Mouse (Mus musculus) stomach, embryonic 16.5 days (tissue): ENCODE data around the gene Cpt1c. TPM values are rescaled to one million over a fixed set of nuclear protein-coding genes. Genes with fewer than 3 reads are reported as not detected.

ENCODE experiments used
- ATAC-seq: fragments of 200-750 bp; cut with Nextera tagmentation; 2 replicates; pipeline ENCODE4 v1.8.0; 2017; ENCODE audit warnings: moderate number of reproducible peaks, moderate TSS enrichment; ENCODE audit not compliant: insufficient read depth, low FRiP score
- H3K27ac ChIP-seq: fragments of 300-500 bp; sonication (generic); 2 replicates; pipeline ENCODE4 v1.5.1; 2014; ENCODE audit warnings: low read length
- H3K27me3 ChIP-seq: fragments of 300-500 bp; sonication (generic); 2 replicates; pipeline ENCODE4 v1.6.1; 2014; ENCODE audit warnings: low read length, control low read depth, mixed read lengths; ENCODE audit not compliant: control insufficient read depth, insufficient read depth
- H3K36me3 ChIP-seq: fragments of 300-500 bp; sonication (generic); 2 replicates; pipeline ENCODE4 v1.6.1; 2014; ENCODE audit warnings: low read length; ENCODE audit not compliant: control insufficient read depth, insufficient read depth
- H3K4me1 ChIP-seq: fragments of 300-500 bp; sonication (generic); 2 replicates; pipeline ENCODE4 v1.6.1; 2014; ENCODE audit warnings: low read length, control low read depth, mixed read lengths; ENCODE audit not compliant: control insufficient read depth, insufficient read depth
- H3K4me2 ChIP-seq: fragments of 300-500 bp; sonication (generic); 2 replicates; pipeline ENCODE4 v1.6.1; 2014; ENCODE audit warnings: low read depth, low read length, mixed read lengths
- H3K4me3 ChIP-seq: fragments of 300-500 bp; sonication (generic); replicated peaks from 2 replicates; pipeline ENCODE4 v1.5.1; 2014; ENCODE audit warnings: mild to moderate bottlenecking, low read length
- H3K9ac ChIP-seq: fragments of 300-500 bp; sonication (generic); 2 replicates; pipeline ENCODE4 v1.6.1; 2014; ENCODE audit warnings: low read length
- H3K9me3 ChIP-seq: fragments of 300-500 bp; sonication (generic); replicated peaks from 2 replicates; pipeline ENCODE4 v1.6.1; 2016; ENCODE audit warnings: low read length, control low read depth; ENCODE audit not compliant: control insufficient read depth
- WGBS: fragments of 180-500 bp; shearing (Covaris S2); extraction: QIAGEN DNeasy Blood & Tissue Kit; methylation state at CpG from one replicate; pipeline ENCODE4 v1.1.7; 2014; 5-methylcytosine and 5-hydroxymethylcytosine counted together
- polyA plus RNA-seq: library from polyadenylated mRNA; unstranded; fragments of >200 nt; fragmentation: Nextera tagmentation; extraction: Ambion mirVana; gene quantifications from 2 replicates; pipeline ENCODE4 v1.2.1, GENCODE M21; 2015

Gene Cpt1c
- polyA plus RNA-seq, 1 experiment from 2014 or later: 23.4 TPM

DNA sequence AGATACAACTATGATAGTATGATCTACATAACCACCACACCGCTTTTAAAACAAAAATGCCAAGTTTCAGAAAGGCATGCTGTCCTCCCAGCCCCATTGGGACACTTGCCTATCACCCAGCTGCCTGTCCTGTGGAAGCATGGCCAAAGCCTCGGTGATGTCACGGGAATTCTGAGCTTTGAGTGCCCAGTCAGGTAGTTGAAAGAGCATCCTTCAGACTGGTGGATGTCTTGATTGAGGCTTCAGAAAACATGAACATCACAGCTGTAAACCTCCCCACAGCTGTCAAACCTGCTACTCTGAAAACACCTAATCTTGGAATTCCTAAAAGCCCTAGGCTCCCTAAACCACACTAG lies 39.4 kb upstream of the Cpt1c start:
- Histone ChIP-seq H3K4me3 (no peak overlapping the region), H3K27me3 (no peaks in the 10 kb centered on the region), H3K36me3 (peaks cover 19% of the 10 kb centered on the region; the same call in 1 of the 2 replicates), H3K9me3 (no peaks in the 10 kb centered on the region), H3K27ac (no peak overlapping the region), H3K9ac (no peak overlapping the region), H3K4me2 (no peak overlapping the region), H3K4me1 (peaks cover 9% of the 10 kb centered on the region)
- WGBS: 90% methylated on average over 3 of the region's 3 CpGs
- no peak for ATAC-seq

DNA sequence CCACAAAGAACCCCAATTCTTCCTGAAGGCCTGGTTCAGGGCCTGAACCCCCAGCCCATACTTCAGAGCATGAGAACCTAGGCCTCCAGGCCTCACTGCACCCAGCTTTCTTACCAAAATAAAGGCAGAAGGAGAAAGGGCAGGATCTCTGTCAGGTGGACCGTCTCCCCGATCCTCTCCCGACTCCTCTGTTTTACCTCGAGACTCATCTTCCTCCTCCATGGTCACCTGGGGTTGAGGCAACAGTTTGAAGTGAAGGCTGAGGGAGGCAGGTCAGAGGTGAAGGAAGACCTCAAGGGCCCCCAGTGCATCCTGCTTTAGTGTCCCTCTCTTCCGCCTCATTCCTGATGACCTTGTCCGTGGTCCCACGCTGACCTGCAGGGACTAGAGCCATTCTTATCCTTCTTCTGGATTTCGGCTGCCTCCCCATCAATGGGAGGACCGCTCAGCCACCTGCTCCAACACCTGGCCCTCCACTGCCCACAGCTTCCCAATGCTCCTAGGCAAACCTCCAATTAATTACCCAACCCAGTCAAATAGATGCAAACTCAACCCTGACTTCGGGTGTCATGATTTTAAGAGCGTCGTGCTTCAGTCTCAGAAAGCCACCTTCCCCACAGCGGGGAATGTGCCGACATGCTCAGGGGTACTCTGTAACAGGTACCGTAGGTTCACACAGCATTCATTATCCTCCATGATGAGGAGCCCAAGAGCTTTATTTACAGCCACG lies 38.9 kb upstream of the Cpt1c start:
- Histone ChIP-seq H3K9me3 (no peaks in the 10 kb centered on the region), H3K4me1 (peaks cover 6% of the 10 kb centered on the region), H3K36me3 (peaks cover 19% of the 10 kb centered on the region; the same call in 1 of the 2 replicates), H3K4me3 (no peak overlapping the region), H3K27me3 (no peaks in the 10 kb centered on the region), H3K4me2 (no peak overlapping the region), H3K9ac (0 out of 2 replicates have a peak overlapping the region, but pooled peaks have one; percentile 29), H3K27ac (no peak overlapping the region)
- 95% methylated on average over 16 of the region's 16 CpGs for WGBS
- ATAC-seq: no peak

DNA sequence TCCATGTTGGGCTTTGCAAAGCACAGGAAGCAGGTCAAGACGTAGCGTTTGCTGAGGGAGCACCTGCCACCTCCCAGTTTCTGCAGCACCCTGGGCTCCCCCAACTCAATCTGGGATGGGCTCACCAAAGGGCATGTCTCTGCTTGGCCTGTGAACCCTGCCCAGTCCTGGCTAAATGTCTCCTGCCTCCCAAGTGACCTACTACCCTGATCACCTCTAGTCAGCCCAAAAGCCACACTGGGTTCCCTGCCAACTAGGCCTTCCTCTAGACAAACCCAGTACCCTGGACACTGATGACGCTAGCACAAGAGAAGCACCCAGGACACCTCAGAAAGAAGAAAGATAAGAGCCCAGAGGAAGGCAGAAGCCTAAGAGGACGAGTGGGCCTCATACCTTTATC lies 38.2 kb upstream of the Cpt1c start:
- 82% methylated on average over 4 of the region's 4 CpGs for WGBS
- no peak for ATAC-seq

DNA sequence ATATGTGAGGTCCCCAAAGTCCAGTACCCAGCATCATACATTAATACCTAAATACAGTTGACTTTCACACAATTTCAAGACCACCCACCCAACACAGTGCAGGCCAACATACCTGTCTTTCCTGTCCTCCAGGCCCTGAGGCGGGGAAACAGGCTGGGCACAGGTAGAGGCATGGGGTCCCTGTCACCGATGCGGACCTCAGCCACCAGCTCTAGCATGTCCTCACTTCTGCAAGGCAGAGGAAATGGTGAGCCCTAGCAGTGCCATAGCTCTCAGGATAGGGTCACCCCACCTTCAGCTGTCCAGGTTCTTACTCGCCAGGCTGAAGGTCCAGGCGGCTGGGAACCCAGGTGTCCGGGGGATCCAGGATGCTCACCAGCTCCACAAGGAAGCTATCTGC lies 37.4 kb upstream of the Cpt1c start:
- Histone ChIP-seq H3K4me2 (no peak overlapping the region), H3K4me3 (no peak overlapping the region), H3K36me3 (peaks cover 34% of the 10 kb centered on the region), H3K27me3 (no peaks in the 10 kb centered on the region), H3K9me3 (no peaks in the 10 kb centered on the region), H3K9ac (no peak overlapping the region), H3K27ac (no peak overlapping the region), H3K4me1 (peaks cover 6% of the 10 kb centered on the region)
- WGBS: over 99% methylated on average over 6 of the region's 6 CpGs
- no peak for ATAC-seq

More for the DNA sequence above, 38.2 kb upstream of the Cpt1c start:
- no peak overlapping the region for H3K9ac ChIP-seq
- H3K4me3 ChIP-seq: no peak overlapping the region
- no peaks in the 10 kb centered on the region for H3K27me3 ChIP-seq
- peaks cover 26% of the 10 kb centered on the region for H3K36me3 ChIP-seq
- no peaks in the 10 kb centered on the region for H3K9me3 ChIP-seq
- no peak overlapping the region for H3K27ac ChIP-seq
- H3K4me1 ChIP-seq: peaks cover 6% of the 10 kb centered on the region
- H3K4me2 ChIP-seq: no peak overlapping the region

DNA sequence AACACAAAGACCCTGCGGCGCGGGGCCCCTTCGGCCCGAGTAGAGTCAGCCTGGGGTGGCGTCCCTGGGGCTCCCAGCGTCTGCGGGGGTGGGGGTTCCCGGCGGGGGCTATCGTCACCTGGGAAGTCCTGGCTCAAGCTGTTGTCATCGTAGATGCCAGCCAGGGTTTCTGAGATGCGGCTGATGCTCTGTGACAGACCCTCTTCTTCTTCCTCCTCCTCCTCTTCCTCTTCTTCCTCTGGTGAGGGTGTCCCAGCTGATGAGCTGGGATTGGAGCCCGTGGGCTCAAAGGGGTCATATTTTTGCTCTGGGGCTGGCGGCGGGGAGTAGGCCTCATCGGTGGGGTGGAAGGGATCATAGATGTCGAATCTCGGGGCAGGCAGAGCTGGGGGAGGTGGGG lies 33.8 kb upstream of the Cpt1c start:
- no peak for ATAC-seq
- Histone ChIP-seq H3K4me1 (no peaks in the 10 kb centered on the region), H3K9ac (no peak overlapping the region), H3K27me3 (no peaks in the 10 kb centered on the region), H3K9me3 (no peaks in the 10 kb centered on the region), H3K27ac (no peak overlapping the region), H3K4me3 (no peak overlapping the region), H3K36me3 (peaks cover 48% of the 10 kb centered on the region), H3K4me2 (no peak overlapping the region)
- WGBS: 94% methylated on average over 19 of the region's 19 CpGs

DNA sequence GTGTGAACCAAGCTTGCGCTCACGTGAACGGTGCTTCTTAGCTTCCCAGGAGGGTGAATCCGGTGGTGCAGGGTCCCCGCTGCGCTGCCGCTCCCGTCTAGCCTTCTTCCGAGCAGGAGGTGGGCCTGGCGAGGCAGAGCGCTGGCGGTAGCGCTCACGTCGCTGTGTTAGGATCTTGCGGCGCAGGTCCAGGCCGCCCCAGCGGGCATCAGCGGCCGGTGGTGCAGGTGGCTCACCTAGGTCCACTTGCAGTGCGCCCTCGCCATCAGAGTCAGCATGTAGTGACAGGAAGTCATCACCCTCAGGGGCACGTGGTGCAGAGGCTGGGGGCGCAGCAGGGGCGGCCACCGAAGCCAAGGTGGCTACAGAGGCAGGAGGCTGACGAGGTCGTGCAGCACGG lies 33.2 kb upstream of the Cpt1c start:
- H3K27me3 ChIP-seq: no peaks in the 10 kb centered on the region
- no peak for ATAC-seq
- 93% methylated on average over 30 of the region's 30 CpGs for WGBS
- no peaks in the 10 kb centered on the region for H3K4me1 ChIP-seq
- no peak overlapping the region for H3K9ac ChIP-seq
- no peak overlapping the region for H3K4me2 ChIP-seq
- peaks cover 54% of the 10 kb centered on the region for H3K36me3 ChIP-seq
- no peaks in the 10 kb centered on the region for H3K9me3 ChIP-seq
- no peak overlapping the region for H3K27ac ChIP-seq
- no peak overlapping the region for H3K4me3 ChIP-seq

DNA sequence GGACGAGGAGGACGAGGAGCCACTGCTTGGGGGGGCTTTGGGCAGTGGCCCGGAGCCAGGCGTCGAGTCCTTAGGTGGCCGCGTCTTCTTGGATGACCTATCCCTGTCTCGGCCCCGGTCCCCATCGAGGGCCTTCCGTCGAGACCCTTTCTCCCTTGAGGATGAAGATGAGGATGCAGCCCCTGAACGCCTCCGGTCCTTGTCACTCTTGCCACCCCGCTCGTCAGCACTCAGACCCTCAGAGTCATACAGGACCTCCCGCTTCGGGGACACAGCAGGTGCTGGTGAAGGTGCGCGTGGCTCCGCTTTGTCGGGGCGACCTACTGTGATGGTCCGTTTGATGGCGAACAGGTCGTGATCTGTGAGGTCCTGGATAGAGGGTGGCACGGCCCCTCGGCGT lies 32.5 kb upstream of the Cpt1c start:
- H3K4me2 ChIP-seq: no peak overlapping the region
- peaks cover 58% of the 10 kb centered on the region for H3K36me3 ChIP-seq
- H3K9me3 ChIP-seq: no peaks in the 10 kb centered on the region
- H3K27ac ChIP-seq: no peak overlapping the region
- H3K27me3 ChIP-seq: no peaks in the 10 kb centered on the region
- 95% methylated on average over 29 of the region's 29 CpGs for WGBS
- no peak overlapping the region for H3K4me3 ChIP-seq
- no peaks in the 10 kb centered on the region for H3K4me1 ChIP-seq
- H3K9ac ChIP-seq: no peak overlapping the region
- ATAC-seq: no peak

DNA sequence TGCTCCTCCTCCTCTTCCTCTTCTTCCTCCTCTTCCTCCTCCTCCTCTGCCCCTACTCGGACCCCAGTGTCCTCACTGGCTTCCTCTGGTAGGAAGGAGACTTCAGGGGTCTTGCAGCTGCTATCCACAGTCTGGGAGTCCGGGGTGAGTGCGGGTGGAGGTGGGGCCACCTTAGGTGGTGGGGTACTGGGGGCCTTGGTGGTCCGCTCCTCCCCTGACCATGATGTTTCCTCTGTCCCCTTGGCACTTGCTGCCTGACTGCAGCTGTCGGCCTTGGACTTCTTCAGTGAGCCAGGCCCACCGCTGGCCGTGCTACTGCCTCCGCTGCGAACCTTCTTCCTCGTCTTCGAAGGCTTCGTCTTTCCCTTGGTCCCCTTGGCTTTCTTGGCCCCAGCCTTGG lies 31.9 kb upstream of the Cpt1c start:
- no peak for ATAC-seq
- peaks cover 58% of the 10 kb centered on the region for H3K36me3 ChIP-seq
- no peak overlapping the region for H3K4me3 ChIP-seq
- H3K4me1 ChIP-seq: peaks cover 1% of the 10 kb centered on the region; the same call in 1 of the 2 replicates
- H3K4me2 ChIP-seq: no peak overlapping the region
- H3K27me3 ChIP-seq: no peaks in the 10 kb centered on the region
- H3K27ac ChIP-seq: no peak overlapping the region
- 94% methylated on average over 11 of the region's 12 CpGs for WGBS
- H3K9ac ChIP-seq: no peak overlapping the region
- H3K9me3 ChIP-seq: no peaks in the 10 kb centered on the region

DNA sequence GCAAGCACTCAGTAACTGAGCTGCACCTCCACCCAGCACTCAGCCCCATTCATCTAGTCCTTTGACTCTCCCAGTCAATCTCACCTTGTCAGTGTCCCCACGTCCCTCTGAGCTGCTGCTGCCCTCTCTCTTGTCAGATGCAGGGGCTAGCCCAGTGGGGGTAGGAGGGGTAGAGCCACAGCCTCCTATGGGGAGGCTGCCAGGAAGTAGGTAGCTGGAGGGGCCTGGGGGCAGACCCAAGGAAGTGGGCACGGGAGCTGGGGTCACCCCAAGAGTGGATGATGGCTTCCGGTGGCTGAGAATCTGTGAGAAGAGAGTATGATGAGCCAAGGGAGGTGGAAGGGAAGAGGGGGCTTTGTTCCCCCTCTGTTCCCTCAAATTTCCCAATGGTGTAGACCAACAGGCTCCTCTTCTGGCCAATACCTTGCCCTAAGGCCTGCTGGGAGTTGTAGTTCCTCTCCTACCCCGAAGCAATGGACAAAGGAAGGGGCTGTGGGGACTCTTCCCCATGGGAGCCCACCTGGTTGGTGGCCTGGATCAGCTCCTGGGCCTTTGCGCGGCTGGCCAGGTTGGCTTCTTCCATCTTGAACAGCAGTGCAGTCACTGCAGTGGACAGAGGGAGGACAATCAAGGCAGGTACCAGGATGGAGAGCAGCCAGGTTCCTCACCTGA lies 30.8 kb upstream of the Cpt1c start:
- H3K36me3 ChIP-seq: peaks cover 64% of the 10 kb centered on the region
- peaks cover 5% of the 10 kb centered on the region; the same call in 1 of the 2 replicates for H3K4me1 ChIP-seq
- 86% methylated on average over 6 of the region's 6 CpGs for WGBS
- no peaks in the 10 kb centered on the region for H3K27me3 ChIP-seq
- no peaks in the 10 kb centered on the region for H3K9me3 ChIP-seq
- H3K4me2 ChIP-seq: no peak overlapping the region
- no peak for ATAC-seq
- no peak overlapping the region; the same call in 1 of the 2 replicates for H3K9ac ChIP-seq
- H3K27ac ChIP-seq: no peak overlapping the region
- H3K4me3 ChIP-seq: no peak overlapping the region
